Mouse (Mus musculus): ENCODE results near the gene Itgav. TPM values are rescaled to one million over a fixed set of nuclear protein-coding genes. Genes with fewer than 3 reads are reported as not detected.

Gene Itgav
- polyA plus RNA-seq, 2 experiments = 38.1 to 87.5 TPM

- no peak for TF ChIP-seq POLR2A (IDR thresholded peaks at IDR 0.05; ENCODE audit: borderline replicate concordance, extremely low read depth, insufficient read depth, insufficient read length)
- no peak overlapping the region for H3K9ac ChIP-seq (ENCODE audit: low read depth, low read length, severe bottlenecking)
- DNase-seq (ENCODE audit: low spot score) (no peak), ATAC-seq (ENCODE audit: low FRiP score, low read depth) (no peak)
- H3K4me3 ChIP-seq (replicated peaks; ENCODE audit: low read length) = no peak overlapping the region
- no peak overlapping the region for H3K27ac ChIP-seq (replicated peaks; ENCODE audit: low read depth, low read length)
- H3K27me3 ChIP-seq (ENCODE audit: control insufficient read depth, insufficient read depth, low read length) = no peaks in the 10 kb centered on the region
- no peaks in the 10 kb centered on the region for H3K36me3 ChIP-seq (ENCODE audit: control insufficient read depth, insufficient read depth, low read length)
- no peaks in the 10 kb centered on the region; the same call in 1 of the 2 replicates for H3K4me1 ChIP-seq (ENCODE audit: control insufficient read depth, insufficient read depth, low read length)
- WGBS = 56% methylated on average over 6 of the region's 6 CpGs
- no peaks in the 10 kb centered on the region for H3K9me3 ChIP-seq (ENCODE audit: control insufficient read depth, low read length)
- H3K4me2 ChIP-seq (replicated peaks; ENCODE audit: low read depth, low read length, severe bottlenecking) = no peak overlapping the region
Observed at GRCm38 (mm10) chr2:83816147-83816546, 92.0 kb downstream of the Itgav start.

DNA sequence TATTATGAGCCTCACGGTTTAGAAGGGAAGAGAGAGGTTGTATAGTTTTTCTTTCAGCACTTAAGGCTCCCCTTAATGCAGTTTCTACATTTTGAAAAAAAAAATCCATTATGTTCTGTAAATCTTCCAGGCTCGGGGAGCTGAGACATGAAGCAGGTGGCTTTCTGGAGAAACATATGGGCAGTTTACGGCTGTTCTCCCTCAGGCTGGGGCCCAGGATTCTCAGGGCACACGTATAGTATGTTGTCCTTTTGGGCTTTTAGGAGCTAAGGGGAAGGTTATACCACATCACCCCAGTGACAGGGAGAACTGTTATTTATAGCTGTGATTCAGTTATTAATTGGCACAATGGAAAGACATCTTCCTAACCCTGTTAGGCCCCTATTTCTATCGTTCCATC lies 101.0 kb downstream of the Itgav start:
- Histone ChIP-seq H3K4me2 (replicated peaks; ENCODE audit: low read depth, low read length, severe bottlenecking) (no peak overlapping the region), H3K4me1 (ENCODE audit: control insufficient read depth, insufficient read depth, low read length) (peaks cover 3% of the 10 kb centered on the region; the same call in 1 of the 2 replicates), H3K9me3 (ENCODE audit: control insufficient read depth, low read length) (no peaks in the 10 kb centered on the region), H3K9ac (ENCODE audit: low read depth, low read length, severe bottlenecking) (no peak overlapping the region), H3K27ac (replicated peaks; ENCODE audit: low read depth, low read length) (no peak overlapping the region), H3K4me3 (replicated peaks; ENCODE audit: low read length) (no peak overlapping the region), H3K27me3 (ENCODE audit: control insufficient read depth, insufficient read depth, low read length) (no peaks in the 10 kb centered on the region), H3K36me3 (ENCODE audit: control insufficient read depth, insufficient read depth, low read length) (no peaks in the 10 kb centered on the region)
- no peak for TF ChIP-seq POLR2A (IDR thresholded peaks at IDR 0.05; ENCODE audit: borderline replicate concordance, extremely low read depth, insufficient read depth, insufficient read length)
- no peak for ATAC-seq (ENCODE audit: low FRiP score, low read depth)
- 15% methylated on average over 5 of the region's 5 CpGs for WGBS
- DNase-seq (ENCODE audit: low spot score) = no peak

GRCm38 (mm10) chr2:83828895-83829539 lies 104.8 kb downstream of the Itgav start:
- H3K27ac ChIP-seq (replicated peaks; ENCODE audit: low read depth, low read length) = no peak overlapping the region
- no peaks in the 10 kb centered on the region for H3K9me3 ChIP-seq (ENCODE audit: control insufficient read depth, low read length)
- no peak for ATAC-seq (ENCODE audit: low FRiP score, low read depth)
- WGBS = 67% methylated on average over 3 of the region's 3 CpGs
- H3K9ac ChIP-seq (ENCODE audit: low read depth, low read length, severe bottlenecking) = no peak overlapping the region
- H3K27me3 ChIP-seq (ENCODE audit: control insufficient read depth, insufficient read depth, low read length) = no peaks in the 10 kb centered on the region
- no peak overlapping the region for H3K4me3 ChIP-seq (replicated peaks; ENCODE audit: low read length)
- no peak for DNase-seq (ENCODE audit: low spot score)
- H3K4me2 ChIP-seq (replicated peaks; ENCODE audit: low read depth, low read length, severe bottlenecking) = no peak overlapping the region
- peaks cover 3% of the 10 kb centered on the region; the same call in 1 of the 2 replicates for H3K4me1 ChIP-seq (ENCODE audit: control insufficient read depth, insufficient read depth, low read length)
- no peak for TF ChIP-seq POLR2A (IDR thresholded peaks at IDR 0.05; ENCODE audit: borderline replicate concordance, extremely low read depth, insufficient read depth, insufficient read length)
- H3K36me3 ChIP-seq (ENCODE audit: control insufficient read depth, insufficient read depth, low read length) = no peaks in the 10 kb centered on the region

DNA sequence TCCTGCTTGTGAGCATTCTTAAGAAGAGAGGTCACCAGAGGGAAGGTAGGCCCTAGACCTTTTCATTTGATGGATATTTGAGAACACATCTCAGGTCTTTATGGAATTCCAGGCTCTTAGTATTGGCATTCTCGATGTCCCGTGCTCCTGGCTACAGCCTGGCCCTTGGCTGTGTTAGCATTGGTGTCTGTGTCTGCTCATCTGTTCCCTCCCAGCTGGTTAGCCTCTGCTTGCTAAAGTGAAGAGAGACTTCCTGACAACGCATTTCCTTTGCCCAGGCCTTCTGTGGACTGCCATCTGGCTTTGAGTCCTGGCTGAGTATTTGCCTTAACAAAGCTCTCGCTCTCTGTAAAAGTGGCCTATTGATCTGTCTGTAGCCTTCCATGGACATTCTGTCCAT lies 108.7 kb downstream of the Itgav start:
- Histone ChIP-seq H3K9me3 (ENCODE audit: control insufficient read depth, low read length) (no peaks in the 10 kb centered on the region), H3K27me3 (ENCODE audit: control insufficient read depth, insufficient read depth, low read length) (no peaks in the 10 kb centered on the region), H3K9ac (ENCODE audit: low read depth, low read length, severe bottlenecking) (no peak overlapping the region), H3K4me3 (replicated peaks; ENCODE audit: low read length) (no peak overlapping the region), H3K4me1 (ENCODE audit: control insufficient read depth, insufficient read depth, low read length) (no peaks in the 10 kb centered on the region), H3K27ac (replicated peaks; ENCODE audit: low read depth, low read length) (no peak overlapping the region), H3K4me2 (replicated peaks; ENCODE audit: low read depth, low read length, severe bottlenecking) (no peak overlapping the region), H3K36me3 (ENCODE audit: control insufficient read depth, insufficient read depth, low read length) (no peaks in the 10 kb centered on the region)
- TF ChIP-seq POLR2A (IDR thresholded peaks at IDR 0.05; ENCODE audit: borderline replicate concordance, extremely low read depth, insufficient read depth, insufficient read length) = no peak
- DNase-seq (ENCODE audit: low spot score) (no peak), ATAC-seq (ENCODE audit: low FRiP score, low read depth) (no peak)
- 86% methylated on average over 4 of the region's 4 CpGs for WGBS

DNA sequence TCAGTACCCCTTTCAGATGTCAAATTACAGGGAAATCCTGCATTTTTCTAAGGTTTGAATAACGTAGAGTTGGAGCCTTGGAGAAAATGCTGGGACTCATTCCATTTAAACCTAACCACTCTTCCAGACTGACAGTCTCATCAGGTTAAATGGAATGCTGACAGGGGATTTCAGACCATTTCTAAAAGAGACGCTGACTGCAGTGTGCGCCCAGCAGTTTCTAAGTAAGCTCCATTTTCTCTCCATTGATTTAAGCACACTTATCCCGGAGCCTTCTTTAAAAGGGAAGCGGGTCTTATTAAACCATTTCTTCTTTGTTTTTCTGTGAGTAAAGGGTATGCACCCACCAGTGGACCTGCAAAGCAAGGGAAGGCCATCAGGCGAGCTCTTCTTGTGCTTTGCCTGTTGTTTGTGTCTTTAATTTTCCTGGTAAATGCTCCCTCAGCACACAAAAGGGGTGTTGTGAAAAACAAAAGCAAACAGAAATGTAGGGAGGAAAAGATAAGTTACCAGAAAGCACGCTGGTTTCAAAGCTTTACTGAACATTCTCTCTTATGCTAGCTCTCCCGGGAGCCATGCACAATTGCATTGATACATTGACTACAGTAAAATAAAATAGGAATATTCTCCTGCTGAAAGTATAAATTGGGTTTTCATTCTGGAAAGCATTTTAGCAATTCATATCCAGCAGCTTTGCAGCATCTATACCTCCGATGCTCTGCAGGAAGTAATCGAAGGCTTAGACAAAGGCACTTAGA lies 111.3 kb downstream of the Itgav start:
- DNase-seq (ENCODE audit: low spot score) = no peak
- H3K4me2 ChIP-seq (replicated peaks; ENCODE audit: low read depth, low read length, severe bottlenecking) = no peak overlapping the region
- no peak for TF ChIP-seq POLR2A (IDR thresholded peaks at IDR 0.05; ENCODE audit: borderline replicate concordance, extremely low read depth, insufficient read depth, insufficient read length)
- no peaks in the 10 kb centered on the region for H3K9me3 ChIP-seq (ENCODE audit: control insufficient read depth, low read length)
- no peak for ATAC-seq (ENCODE audit: low FRiP score, low read depth)
- H3K27me3 ChIP-seq (ENCODE audit: control insufficient read depth, insufficient read depth, low read length) = no peaks in the 10 kb centered on the region
- no peak overlapping the region for H3K27ac ChIP-seq (replicated peaks; ENCODE audit: low read depth, low read length)
- H3K9ac ChIP-seq (ENCODE audit: low read depth, low read length, severe bottlenecking) = no peak overlapping the region
- H3K4me3 ChIP-seq (replicated peaks; ENCODE audit: low read length) = no peak overlapping the region
- WGBS = 79% methylated on average over 10 of the region's 10 CpGs
- H3K36me3 ChIP-seq (ENCODE audit: control insufficient read depth, insufficient read depth, low read length) = no peaks in the 10 kb centered on the region
- no peaks in the 10 kb centered on the region for H3K4me1 ChIP-seq (ENCODE audit: control insufficient read depth, insufficient read depth, low read length)

Data from limb, embryonic 14.5 days (tissue).